Mouse (Mus musculus): ENCODE measurements at regions not wholly inside any gene's neighbourhood (a gene's known extent, or its start where the extent isn't known, plus 50 kb on each side); places are given as distances from the start of the nearest gene placed in this dataset.

DNA sequence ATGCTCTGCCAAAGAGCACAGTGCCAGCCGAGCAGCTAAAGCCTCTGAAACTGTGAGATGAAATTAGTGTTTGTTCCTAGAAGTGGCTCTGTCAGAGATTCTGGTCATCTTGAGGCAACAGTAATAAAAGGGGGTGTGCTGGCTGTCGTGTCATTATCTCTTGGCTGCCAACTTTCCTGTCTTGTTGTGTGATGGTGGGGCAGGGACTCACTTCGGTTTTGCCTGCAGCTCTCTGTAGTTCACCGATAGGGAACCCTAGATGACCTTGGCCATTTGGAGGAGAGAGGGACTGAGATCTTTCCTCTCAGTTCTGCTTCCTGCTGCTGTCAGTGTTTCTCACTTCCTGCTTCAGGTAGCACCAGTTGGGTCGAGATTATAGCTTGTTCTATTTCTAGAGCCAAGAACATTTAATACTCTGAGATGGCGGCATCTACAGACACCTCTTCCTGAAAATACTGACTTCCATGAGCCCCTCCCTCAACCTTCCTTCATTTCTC, 159.8 kb upstream of the Kbtbd8 start:
- no peak for DNase-seq

DNA sequence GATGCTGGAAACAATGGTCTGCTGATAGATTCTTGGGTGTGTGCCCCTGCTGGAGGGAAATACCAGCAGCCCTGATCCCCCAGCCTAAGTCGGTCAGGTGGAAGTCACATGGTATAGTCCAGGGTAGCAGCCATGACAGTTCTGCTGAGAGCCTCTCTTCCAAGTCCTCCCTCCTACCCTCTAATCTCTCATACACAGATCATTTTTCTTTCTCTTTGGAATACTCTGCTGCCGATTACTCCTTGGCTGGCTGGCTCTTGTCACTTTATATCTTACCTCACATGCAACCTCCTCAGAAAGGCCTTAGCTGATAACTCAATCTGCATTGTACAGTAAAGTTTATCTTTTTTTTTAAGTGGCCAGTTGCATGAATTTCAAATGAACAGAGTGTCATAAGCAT, 162.5 kb upstream of the Kbtbd8 start:
- no peak for DNase-seq

DNA sequence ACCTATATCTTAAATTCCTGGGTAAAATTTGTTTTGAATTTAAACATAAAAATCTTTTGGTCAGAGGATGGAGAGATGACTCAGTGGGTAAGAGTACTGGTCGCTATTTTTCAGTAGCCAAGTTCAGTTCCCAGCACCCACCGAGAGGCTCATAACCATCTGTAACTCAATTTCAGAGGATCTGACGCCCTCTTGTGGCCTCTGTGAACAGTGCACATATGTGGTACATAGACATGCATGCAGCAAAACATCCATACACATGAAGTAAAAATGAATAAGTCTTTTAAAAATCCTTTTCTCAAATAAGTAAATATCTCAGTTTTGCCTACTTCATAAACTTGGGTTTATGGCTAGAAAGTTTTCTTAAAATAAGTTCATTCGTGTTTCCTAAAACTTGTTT, 163.4 kb upstream of the Kbtbd8 start:
- DNase-seq, result no peak

DNA sequence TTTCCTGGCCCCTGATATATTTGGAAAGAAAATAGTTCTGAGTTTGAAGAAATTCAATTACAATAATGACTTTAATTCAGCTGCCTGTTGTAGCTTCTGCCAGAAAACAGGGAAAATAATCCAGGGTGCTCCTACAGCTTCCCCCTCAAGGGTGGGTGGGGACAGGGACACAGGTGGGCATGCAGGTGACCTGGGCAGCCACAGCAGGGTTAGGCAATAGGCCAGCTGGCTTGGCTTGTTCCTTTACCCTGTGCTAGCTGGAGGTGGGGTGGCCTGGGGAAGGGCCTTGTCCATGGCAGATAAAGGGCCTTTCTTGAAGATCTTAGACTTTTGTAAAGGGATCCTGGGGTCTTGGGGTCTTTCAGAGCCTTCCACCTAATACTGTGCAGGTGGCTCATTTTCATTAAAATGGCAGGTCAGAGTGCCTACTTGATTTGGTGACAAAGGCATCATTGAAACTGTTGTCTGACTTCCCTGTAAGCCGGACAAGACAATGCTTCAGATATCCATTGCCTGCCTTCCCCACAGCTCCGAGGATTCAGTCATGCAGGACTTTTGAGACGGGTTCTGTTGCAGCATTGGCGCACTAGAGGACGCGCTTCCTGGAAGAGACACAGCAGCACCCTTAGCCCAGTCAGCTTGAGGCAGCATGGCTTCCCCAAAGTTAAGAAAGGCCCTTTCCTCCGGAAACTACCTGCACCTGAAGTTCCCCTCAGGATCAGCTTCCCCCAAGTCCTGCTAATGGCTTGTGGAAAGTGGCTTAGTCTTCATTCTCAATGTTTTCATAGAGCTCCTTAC, 164.9 kb upstream of the Kbtbd8 start:
- DNase-seq, result no peak

DNA sequence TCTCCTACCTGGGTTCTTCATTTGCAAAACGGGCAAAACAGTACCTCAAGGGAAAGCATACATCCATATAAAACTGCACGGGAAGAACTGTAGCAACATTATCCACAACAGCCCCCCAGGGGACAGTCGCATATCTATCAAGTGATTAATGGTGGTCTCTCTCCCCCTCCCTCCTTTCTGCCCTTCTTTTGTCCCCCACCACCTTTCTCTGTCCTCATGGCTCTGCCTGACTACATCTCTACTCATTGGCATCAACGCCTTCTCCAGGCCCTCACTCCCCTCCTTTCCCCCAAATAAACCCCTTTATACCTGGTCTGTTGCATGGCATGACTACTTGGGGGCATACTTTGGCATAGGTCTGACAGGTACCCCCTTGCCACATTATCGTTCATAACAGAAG, 166.1 kb upstream of the Kbtbd8 start:
- DNase-seq, result no peak

DNA sequence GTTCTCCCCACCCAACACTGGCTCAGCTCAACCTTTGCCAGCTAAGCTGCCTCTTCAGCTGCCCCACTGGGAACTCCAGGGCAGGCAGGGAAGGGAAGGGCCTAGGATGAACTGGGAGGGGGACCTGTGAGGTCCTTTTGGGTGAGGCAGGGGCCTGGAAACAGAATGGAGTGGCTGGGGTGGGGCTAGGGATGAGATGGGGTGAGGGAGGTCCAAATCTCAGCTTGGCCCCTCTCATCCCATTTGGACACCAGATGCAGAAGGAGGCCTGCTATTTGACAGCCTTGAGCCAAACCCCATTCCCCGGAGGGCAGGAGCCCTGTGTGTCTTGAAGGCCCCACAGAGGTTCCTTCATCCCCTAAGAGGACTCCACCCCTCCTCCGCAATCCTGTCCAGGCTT, 166.7 kb upstream of the Kbtbd8 start:
- DNase-seq, result no peak

DNA sequence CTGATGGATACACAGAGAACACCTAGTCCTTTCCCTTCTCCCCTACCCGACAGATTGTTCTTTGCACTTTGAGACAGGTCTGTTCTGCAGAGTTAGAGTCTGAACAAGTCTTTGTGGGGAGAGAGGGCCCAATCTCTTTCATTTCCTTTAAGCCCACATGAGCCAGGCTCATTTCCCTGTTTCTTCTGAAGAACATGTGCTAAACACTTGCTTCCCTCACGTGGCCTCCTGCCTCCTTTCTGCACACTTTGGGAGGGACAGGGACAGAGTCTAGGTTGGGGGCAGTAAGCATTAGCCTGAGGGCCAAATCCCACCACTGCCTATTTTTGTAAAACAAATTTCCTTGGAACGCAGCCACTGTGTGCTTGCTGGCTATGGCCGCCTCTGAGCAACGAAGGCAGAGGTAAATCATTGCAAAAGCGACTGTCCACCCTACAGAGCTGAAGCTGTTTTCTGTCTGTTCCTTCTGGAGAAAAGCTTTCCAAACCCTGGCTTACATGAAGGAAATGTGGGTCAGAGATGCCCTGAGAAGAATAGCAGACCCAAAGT, 170.6 kb upstream of the Kbtbd8 start:
- no peak for DNase-seq

DNA sequence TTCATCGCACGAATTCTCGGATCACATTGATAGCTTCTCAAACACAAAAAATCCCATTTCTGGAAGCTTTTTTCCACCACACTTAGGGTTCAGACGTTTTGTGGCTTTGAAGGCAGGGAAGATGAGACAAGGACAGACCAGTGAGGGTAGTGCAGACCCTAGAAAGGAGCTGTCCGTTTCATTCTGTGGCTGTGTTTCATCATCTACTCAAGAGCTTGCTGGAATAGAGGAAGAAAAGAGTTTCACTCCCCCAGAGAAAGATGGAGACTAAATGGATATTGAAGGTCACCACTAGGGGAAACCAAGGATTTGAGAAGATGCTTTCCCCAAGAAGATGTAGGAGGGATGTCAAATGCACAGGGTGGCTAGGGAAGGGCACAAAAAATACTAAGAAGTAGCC, 171.3 kb upstream of the Kbtbd8 start:
- DNase-seq, result no peak

DNA sequence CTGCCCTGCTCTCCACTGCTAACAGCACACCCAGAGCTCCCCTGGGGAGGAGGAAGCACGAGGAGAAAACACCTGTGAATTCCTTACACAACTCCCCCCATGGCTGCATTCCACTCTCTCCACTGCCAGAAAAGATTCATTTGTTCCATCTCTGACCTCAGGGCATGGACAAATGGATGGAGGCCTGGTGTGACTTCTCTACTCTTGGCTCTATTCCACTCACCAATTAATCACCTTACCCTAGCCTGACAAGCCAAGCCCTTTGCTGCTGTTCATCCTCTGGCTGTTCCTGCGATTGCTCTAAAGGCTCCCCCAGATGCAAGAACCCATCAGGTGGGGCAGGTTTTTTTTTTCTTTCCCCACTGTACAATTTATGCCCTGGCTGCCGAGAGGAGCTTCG, 172.8 kb upstream of the Kbtbd8 start:
- no peak for DNase-seq

DNA sequence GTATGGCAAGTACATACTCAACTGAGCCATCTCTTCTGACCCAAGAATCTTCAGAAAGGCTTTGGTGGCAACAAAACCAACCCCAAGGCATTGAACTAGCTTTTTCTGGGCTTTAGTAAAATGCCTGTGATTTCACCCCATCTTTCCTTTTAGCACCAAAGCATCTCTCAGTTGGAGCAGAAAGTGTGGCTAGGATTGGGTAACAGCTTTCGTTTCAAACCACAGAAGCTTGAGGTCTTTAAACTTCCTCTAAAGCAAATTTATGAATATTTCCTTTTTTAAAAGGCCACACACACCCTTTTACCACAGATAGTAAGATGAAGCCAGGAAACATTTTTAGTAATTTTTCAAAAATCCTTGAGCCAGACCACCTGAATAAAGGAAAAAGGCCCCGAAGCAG, 178.1 kb upstream of the Kbtbd8 start:
- DNase-seq, result no peak

DNA sequence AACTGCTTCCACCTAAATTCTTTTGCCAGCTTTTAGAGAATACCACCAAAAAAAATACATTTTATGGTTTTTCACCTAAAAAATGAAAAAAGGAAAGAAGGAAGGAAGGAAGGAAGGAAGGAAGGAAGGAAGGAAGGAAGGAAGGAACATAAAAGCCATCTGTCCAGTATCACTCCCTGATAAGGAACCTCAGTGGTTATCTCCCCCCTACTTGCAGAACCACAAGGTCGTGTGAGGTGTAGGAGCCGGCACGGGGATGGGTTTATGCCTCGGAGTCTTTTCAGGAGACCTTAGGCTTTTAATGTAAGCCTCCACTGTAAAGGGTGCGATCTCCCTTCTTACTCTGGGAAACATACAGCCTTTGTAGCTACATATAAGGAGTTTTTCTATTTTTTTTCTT, 180.8 kb upstream of the Kbtbd8 start:
- no peak for DNase-seq

DNA sequence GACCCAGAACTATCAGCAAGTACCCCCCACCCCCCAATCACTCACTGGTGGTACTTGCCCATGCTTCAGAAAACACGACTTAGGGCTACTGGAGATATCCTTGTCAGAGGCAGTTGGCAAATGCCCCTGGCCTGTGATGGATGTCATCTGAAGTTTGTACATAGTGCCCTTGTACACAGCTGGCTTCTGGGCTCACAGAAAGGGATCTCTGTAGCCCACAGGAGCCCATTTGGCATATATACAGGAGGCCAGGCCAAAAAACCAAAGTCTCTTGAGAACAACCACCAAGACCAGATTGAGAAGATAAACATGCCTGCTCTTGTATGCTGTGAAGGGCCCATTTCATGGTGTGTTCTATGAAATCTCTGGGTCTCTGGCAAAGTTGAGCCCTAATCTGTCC, 181.3 kb upstream of the Kbtbd8 start:
- no peak for DNase-seq

DNA sequence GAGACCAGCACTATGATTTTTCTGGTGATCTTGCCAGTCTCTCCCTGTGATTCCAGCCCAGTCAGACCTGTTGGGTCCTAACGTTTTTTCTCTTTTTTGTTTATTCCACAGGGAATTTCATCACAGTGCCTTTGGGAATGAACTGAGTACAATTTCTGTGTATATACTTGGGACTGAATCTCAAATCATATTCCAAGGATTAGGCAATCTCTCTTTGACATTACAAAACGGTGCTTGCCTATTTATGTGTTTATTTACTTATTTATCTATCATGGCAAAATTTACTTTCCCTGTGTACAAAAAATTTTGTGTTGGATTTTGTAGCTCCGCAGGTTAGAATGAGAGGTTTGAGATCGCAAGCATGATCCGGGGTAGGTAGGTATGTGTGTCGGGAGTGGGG, 189.2 kb upstream of the Kbtbd8 start:
- no peak for DNase-seq

DNA sequence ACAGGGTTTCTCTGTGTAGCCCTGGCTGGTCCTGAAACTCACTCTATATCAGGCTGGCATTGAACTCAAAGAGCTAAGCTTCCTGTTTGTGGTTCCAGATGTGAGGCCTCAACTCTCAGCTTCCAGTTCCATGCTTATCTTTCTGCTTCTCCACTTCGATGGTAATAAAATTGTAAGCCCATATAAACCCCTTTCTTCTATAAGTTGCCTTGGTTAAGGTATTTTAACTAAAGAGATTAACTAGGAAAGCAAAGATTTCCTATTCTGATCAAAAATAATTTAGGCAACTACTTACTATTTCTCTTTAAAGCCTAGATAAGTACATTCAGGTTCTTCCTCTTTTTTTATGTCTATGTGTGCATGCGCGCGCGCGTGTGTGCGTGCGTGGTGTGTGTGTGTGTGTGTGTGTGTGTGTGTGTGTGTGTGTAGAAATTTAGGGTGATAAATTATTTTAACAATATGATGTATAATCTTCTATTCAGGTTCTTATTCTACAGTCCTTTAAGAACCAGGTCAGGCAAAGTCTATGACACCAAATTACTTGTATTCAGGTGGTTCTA, 190.3 kb upstream of the Kbtbd8 start:
- no peak for DNase-seq

DNA sequence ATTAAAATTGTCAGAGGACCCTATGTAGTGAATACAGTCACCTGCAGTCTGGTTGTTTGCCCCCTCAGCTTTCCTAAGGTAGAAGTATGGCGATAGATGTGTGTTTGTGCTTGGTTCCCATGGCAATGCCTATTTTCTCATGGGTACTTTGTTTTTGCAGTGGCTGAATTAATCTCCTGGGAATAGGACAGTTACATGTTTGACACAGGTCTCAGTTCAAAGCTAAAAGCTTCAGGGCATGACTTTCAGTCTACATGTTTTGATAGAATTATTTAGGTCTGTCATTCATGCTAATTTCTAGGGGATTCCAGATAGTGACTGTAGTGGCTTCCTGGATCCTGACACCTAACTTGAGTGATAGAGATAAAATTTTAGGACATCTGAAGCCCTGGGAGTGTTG, 191.6 kb upstream of the Kbtbd8 start:
- no peak for DNase-seq

DNA sequence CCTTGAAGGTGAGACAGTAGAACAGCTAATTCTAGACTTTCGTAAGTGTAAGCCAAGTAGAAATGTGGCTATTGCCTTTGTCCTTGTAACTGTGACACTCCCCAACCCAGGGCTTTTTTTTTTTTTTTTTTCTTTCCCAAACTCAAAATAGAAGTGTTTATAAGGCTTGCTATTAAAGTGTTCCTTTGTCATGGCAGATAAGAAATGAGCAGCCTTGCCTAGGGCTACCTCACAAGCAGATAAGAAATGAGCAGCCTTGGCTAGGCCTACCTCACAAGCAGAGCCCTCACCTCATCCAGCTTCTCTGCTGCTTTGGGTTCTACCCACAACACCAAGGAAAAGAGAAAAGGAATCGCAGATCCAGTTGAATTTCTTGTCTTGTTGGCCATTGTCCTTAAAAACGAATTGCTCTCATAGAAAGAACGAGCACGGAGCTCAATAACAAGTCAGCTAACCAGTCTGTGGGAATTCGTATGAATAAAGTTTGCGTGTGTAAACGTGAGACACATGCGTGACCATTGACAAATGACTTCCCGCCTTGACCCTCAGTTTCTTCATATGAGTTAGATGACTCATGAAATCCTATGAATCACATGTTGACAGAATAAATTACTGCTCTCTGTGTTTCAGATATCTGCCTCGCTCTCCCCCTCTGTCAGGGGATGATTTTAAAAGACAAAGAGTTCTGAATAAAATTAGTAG, 192.6 kb upstream of the Kbtbd8 start:
- DNase-seq, result no peak

DNA sequence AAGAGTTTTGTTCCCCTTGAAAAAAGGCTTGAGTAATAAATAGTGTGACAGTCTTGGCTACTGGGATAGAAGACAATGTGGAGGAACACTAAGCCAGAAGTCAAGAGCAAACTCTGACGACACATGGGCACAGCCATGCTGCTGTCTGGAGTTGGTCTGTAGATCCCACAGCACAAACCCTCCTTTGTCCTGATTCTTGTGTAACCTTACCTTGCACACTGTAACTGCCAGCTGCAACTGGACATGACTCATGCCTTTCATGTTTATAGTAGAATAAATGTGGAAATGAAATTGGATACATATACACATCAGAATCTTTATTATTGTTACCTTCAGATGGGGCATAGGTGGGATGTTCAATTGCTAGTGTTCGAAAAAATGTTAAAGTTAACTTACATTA, 195.3 kb upstream of the Kbtbd8 start:
- peak in 1 of 2 experiments; percentile 10 for DNase-seq

DNA sequence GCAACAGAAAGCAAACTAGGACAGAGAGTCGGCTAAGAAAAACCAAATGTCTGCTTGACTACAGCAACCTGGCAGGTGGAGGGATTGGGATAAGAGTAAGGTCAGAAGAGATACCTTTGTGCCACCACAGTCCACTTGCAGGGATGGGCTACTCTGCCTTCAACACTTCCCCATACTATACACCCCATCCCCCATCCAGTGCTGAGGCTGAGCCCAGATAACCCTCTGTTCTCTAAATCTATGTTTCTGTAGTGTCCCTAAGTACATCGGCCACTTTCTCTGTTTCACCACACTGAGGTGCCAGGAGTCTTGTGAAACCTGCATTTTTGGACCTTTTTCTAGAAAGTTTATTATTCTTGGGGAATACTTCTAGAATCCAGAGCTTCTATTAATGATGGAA, 196.3 kb upstream of the Kbtbd8 start:
- no peak for DNase-seq

DNA sequence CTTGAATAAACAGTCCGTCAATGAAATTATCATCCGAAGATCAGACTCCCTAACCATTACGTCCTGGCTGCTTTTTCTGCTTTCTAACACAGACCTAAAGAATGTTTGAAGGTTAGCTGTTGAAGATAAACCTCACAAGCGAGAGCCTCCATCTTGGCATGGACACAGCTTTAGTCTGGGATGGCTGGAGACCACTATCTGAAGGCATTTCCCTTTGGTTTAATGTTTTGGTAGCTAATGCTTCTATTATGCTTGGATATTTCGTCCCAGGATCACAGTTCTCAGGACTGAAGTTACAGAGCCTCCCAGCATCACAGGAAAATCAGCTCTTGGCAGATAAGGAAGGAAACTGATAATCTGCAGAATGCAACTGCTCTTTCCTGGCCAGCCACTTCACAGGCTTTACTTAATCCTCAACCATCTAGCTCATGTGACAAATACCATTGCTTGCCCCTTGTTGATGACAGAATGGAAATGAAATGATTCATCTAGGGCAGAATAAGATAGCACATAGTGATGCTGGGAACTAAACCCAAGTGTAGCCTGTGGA, 197.8 kb upstream of the Kbtbd8 start:
- DNase-seq, result no peak

DNA sequence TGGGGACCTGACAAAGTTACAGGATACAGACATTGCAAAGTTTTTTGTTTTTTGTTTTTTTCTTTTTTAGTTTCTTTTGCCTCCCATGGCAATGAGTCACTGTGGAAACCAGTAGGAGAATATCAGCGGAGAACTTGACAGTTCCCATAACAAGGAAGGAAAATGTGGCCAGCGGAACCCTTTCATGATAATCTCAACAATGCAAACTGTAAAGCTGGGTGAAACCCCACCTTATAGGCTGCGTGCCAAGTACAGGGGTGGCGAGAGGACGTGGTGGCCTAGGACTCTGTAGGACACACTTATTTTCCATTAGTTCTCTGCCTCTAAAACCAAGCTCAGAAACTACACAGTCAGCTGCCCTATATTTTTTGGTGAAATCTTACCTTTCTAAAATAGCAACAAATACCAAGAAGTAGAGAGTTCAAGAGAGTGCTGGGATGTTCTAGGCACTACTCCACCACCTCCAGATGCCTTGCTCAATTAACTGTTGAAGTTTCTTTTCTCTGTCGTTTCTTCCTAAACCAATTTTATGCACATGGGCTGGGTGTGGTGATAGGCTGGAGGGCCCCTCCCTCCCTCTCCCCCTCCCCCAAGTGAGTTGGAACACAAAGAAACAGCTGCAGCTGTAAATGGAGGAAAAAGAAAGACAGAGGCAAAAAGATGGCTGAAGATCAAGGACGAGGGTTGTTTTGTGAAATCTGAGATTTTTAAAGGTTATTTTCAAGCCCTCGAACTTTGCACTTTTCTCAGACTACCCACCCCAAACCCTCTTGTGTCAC, 201.0 kb upstream of the Kbtbd8 start:
- DNase-seq, result peak; percentile 46 to 54

DNA sequence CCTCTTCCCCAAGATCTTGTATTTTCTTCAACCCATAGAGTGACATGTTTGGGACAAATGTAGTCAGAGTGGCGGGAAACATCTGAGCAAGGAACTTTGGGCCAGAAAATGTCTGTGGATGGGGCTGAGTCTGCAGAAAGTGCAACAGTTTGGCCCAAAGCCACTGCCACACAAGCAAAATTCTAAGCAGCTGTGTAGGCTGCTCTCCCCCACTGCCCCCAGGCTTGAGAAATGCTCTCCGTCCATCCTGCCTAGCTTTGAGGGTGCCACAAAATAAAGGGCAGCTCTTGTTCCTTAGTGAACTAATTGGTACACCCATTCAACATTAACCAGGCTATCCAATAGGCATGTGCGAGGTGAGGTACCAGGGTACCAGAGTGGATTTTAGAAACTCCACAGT, 205.2 kb upstream of the Kbtbd8 start:
- DNase-seq, result no peak

DNA sequence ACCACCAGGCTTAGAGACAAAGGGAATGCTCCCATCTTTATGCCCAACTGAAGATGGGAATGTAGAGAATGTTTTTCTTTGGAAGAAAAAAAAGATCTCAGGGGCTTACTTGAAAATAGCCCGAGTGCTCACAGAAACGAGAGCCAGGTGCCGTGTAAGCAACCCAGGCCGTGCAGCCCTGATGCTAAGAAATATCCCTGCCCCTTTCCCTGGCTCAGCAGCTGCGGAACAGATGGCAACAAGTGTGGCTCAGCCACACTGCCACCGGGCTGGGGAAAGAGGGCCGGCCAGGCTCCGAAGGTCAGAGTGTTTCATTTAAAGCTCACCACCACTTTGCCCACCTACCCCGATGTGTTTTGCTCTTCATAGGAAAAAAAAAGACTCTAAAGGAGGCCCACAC, 205.7 kb upstream of the Kbtbd8 start:
- DNase-seq, result no peak

DNA sequence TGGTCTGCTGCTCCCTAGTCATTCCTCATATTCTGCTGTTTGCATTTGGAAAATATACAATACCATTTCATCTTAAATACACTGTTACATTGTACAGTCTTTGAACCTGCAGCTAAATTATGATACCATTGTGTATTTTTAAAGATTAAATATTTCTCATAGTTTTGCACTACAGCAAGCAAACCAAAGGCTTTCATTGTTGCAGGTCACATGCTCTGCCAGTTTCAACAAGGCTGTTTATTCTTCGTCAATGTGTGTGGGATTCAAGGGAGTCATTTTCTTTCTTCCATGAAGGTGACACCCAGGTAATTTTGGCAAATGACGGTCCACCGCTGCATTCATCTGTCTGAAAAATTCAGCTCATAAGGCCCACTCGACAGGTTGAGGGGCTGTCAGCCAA, 200.9 kb upstream of the Lrig1 start:
- no peak for DNase-seq

Measured in lung, adult 18-20 months (tissue).